Mouse (Mus musculus) olfactory bulb, adult 2 months (tissue): ENCODE data around the gene Kcnk12.

Experiments
- CTCF ChIP-seq: fragments of 200-500 bp; IDR thresholded peaks from 2 replicates; pipeline ENCODE4 v1.5.1; 2012; ENCODE audit warnings: low read depth, mild to moderate bottlenecking, low read length, moderate library complexity; ENCODE audit not compliant: insufficient read depth
- POLR2A ChIP-seq: fragments of 200-500 bp; IDR thresholded peaks from 2 replicates; pipeline ENCODE4 v1.6.1; 2012; ENCODE audit warnings: mild to moderate bottlenecking, low read depth, low read length, moderate library complexity; ENCODE audit not compliant: insufficient read depth

DNA sequence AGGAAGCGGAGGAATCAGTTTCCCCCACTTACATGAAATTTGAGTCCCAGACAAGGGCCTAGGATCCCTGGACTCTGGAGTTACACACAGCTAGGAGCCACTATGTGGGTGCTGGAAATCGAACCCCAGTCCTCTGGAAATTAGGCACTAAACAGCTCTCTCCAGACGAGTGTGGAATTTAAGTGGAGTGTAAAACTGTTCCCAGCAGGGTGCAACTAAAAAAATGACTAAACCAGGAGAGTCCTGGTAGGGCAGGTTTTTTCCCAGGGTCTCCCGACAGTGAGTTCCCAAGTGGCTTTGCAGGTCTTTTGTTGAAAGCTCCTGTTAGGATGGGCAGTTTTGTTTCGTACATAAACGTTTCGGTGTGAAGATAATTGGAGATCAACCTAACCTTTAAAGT, 73.1 kb downstream of the Kcnk12 start:
- TF ChIP-seq CTCF (no peak), POLR2A (no peak)
